Mouse (Mus musculus) kidney, adult 2 months (tissue): ENCODE measurements around the gene Ppl.

Source experiments
- CTCF ChIP-seq: fragments of 200-500 bp; conservative IDR thresholded peaks from 2 replicates; pipeline ENCODE4 v1.5.1; 2011; ENCODE audit warnings: low read depth, mild to moderate bottlenecking, control low read depth, low read length, moderate library complexity, mixed read lengths; ENCODE audit not compliant: insufficient read depth, insufficient read length
- POLR2A ChIP-seq: fragments of 200-500 bp; IDR thresholded peaks from one replicate; pipeline ENCODE4 v1.6.1; 2011; ENCODE audit warnings: low read depth, low read length, control low read depth

DNA sequence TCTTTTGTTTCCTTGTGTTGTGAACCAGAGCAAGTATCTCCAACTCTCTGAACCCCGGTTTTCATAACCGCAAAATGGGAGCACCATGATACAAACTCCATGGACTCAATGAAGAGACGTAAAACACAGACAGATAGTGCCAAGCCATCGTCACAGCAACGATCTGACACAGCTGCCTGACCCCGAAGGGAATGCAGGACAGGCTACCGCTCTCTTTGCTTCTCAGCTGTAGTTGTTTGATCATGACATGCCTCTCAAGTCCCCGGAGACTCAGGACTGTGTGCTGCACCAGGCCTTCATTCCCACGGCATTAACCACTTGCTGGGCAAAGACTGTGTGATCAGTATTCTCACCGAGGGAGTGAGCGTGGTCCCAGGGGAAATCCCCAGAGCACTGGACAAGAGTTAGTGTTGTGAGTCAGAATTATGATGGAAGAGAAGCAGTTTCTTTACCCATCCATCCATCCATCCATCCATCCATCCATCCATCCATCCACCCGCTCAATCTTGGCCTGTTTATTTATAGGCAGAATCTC, 4.9 kb upstream of the Ppl start:
- TF ChIP-seq CTCF: no peak
- TF ChIP-seq POLR2A: no peak
